Mouse (Mus musculus): ENCODE measurements around the gene Plch2. TPM values are rescaled to one million over a fixed set of nuclear protein-coding genes. Genes with fewer than 3 reads are reported as not detected.

The Plch2 gene
- polyA plus RNA-seq, 1 experiment from 2014 or later = 27.4 TPM

Other genes with a start within 250 kb of the Plch2 start
- gene Ttc34, start 219.3 kb downstream of the Plch2 start, polyA plus RNA-seq (2015; fragmentation: Nextera tagmentation; extraction: Ambion mirVana) = 0.04 and 0.09 TPM in 2 replicates
- gene Mmel1, start 187.2 kb downstream of the Plch2 start, polyA plus RNA-seq (2015; fragmentation: Nextera tagmentation; extraction: Ambion mirVana) = 0.20 and 0.30 TPM in 2 replicates
- 29.5 and 34.1 TPM in 2 replicates for gene Fam213b, start 157.6 kb downstream of the Plch2 start, polyA plus RNA-seq (2015; fragmentation: Nextera tagmentation; extraction: Ambion mirVana)
- 4.3 and 4.6 TPM in 2 replicates for gene Tnfrsf14, start 128.2 kb downstream of the Plch2 start, polyA plus RNA-seq (2015; fragmentation: Nextera tagmentation; extraction: Ambion mirVana)
- gene Hes5, start 95.9 kb downstream of the Plch2 start, polyA plus RNA-seq (2015; fragmentation: Nextera tagmentation; extraction: Ambion mirVana) = 0.59 and 1.0 TPM in 2 replicates
- 40.6 and 40.8 TPM in 2 replicates for gene Pank4, start 92.7 kb downstream of the Plch2 start, polyA plus RNA-seq (2015; fragmentation: Nextera tagmentation; extraction: Ambion mirVana)
- gene Pex10, start 10.2 kb upstream of the Plch2 start, polyA plus RNA-seq (2015; fragmentation: Nextera tagmentation; extraction: Ambion mirVana) = 19.9 and 20.1 TPM in 2 replicates
- 171 and 183 TPM in 2 replicates for gene Rer1, start 29.6 kb upstream of the Plch2 start, polyA plus RNA-seq (2015; fragmentation: Nextera tagmentation; extraction: Ambion mirVana)
- gene Morn1, start 29.8 kb upstream of the Plch2 start, polyA plus RNA-seq (2015; fragmentation: Nextera tagmentation; extraction: Ambion mirVana) = 4.8 and 6.1 TPM in 2 replicates
- 17.7 and 17.9 TPM in 2 replicates for gene Ski, start 165.8 kb upstream of the Plch2 start, polyA plus RNA-seq (2015; fragmentation: Nextera tagmentation; extraction: Ambion mirVana)
- gene Faap20, start 193.0 kb upstream of the Plch2 start, polyA plus RNA-seq (2015; fragmentation: Nextera tagmentation; extraction: Ambion mirVana) = 58.4 and 60.1 TPM in 2 replicates

Measured in stomach, embryonic 16.5 days (tissue).